Mouse (Mus musculus) lung, postnatal 14 days (tissue): Measurements from ENCODE around the gene Prok2.

ENCODE experiments used
- DNase-seq: peaks from one replicate; pipeline ENCODE4 v3.0.0; 2021

Gene Prok2

GRCm38 (mm10) chr6:99725971-99726561, at the start of gene Prok2:
TSS of gene Prok2 (minus strand) at chr6:99726392.
- DNase-seq = peak; percentile 1

- no peak for DNase-seq
These were observed 48.5 kb upstream of the Prok2 start for GRCm38 (mm10) chr6:99774680-99775079.

- no peak for DNase-seq
These were observed 42.3 kb upstream of the Prok2 start for GRCm38 (mm10) chr6:99768495-99768894.

- DNase-seq = no peak
These were observed 38.7 kb upstream of the Prok2 start for GRCm38 (mm10) chr6:99764916-99765315.

- DNase-seq = no peak
These were observed 36.1 kb upstream of the Prok2 start for GRCm38 (mm10) chr6:99762069-99762985.

- DNase-seq = no peak
These were observed 29.9 kb upstream of the Prok2 start for GRCm38 (mm10) chr6:99756105-99756504.

- no peak for DNase-seq
These were observed 25.1 kb upstream of the Prok2 start for GRCm38 (mm10) chr6:99751308-99751707.

GRCm38 (mm10) chr6:99746275-99746674, 20.1 kb upstream of the Prok2 start:
- DNase-seq = no peak

GRCm38 (mm10) chr6:99742866-99743265, 16.7 kb upstream of the Prok2 start:
- DNase-seq = no peak

- no peak for DNase-seq
These were observed 8.5 kb upstream of the Prok2 start for GRCm38 (mm10) chr6:99734666-99735065.

- DNase-seq = no peak
These were observed 6.5 kb upstream of the Prok2 start for GRCm38 (mm10) chr6:99732673-99733072.

- no peak for DNase-seq
These were observed 5.7 kb upstream of the Prok2 start for GRCm38 (mm10) chr6:99731926-99732325.

GRCm38 (mm10) chr6:99729853-99730252, 3.7 kb upstream of the Prok2 start:
- DNase-seq = no peak

GRCm38 (mm10) chr6:99726576-99727303, 548 bp upstream of the Prok2 start:
- DNase-seq = peak; percentile 0

GRCm38 (mm10) chr6:99722390-99722789, 3.8 kb downstream of the Prok2 start:
- DNase-seq = no peak

- no peak for DNase-seq
These were observed 5.2 kb downstream of the Prok2 start for GRCm38 (mm10) chr6:99721032-99721431.

- no peak for DNase-seq
These were observed 10.3 kb downstream of the Prok2 start for GRCm38 (mm10) chr6:99715913-99716312.

- DNase-seq = no peak
These were observed 11.0 kb downstream of the Prok2 start for GRCm38 (mm10) chr6:99715191-99715590.

GRCm38 (mm10) chr6:99713256-99713655, 12.9 kb downstream of the Prok2 start:
- no peak for DNase-seq

GRCm38 (mm10) chr6:99711576-99712101, 14.6 kb downstream of the Prok2 start:
- DNase-seq = no peak

GRCm38 (mm10) chr6:99700484-99700883, 25.7 kb downstream of the Prok2 start:
- DNase-seq = no peak

- no peak for DNase-seq
These were observed 33.0 kb downstream of the Prok2 start for GRCm38 (mm10) chr6:99692916-99693841.
